Mouse (Mus musculus): ENCODE measurements around the gene Dock2.
"Not testable (repeated sequence)": the region's sequence is repeated elsewhere in the genome, so short reads cannot be mapped to it uniquely, and the experiment has no call there.

The Dock2 gene

DNA sequence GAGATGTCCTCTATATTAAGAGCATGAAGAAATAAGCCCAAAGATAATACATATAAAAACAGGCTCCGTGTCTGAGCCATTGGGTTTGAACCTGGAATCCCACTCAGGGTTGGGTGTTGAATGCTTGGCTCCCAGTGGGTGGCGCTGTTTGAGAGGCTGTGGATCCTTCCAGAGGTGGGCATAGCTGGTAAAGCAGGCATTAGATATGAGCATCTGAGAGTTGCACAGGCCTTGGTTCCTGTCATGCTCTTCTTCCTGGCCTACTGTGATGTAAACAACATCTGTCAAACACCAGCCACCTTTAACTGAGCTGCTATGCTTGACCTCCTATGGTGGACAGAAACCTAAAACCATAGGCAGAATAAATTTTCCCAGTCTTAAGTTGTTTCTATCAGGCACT, 507.8 kb downstream of the Dock2 start:
- no peak for DNase-seq

- DNase-seq, result no peak
Measured at GRCm38 (mm10) chr11:34272016-34272415, 511.7 kb downstream of the Dock2 start.

GRCm38 (mm10) chr11:34264099-34264498, 519.6 kb downstream of the Dock2 start:
- no peak for DNase-seq

- DNase-seq, result peak; percentile 54
Measured at GRCm38 (mm10) chr11:34258849-34259469, 524.7 kb downstream of the Dock2 start.

GRCm38 (mm10) chr11:34257548-34258189, 526.0 kb downstream of the Dock2 start:
- DNase-seq, result no peak

DNA sequence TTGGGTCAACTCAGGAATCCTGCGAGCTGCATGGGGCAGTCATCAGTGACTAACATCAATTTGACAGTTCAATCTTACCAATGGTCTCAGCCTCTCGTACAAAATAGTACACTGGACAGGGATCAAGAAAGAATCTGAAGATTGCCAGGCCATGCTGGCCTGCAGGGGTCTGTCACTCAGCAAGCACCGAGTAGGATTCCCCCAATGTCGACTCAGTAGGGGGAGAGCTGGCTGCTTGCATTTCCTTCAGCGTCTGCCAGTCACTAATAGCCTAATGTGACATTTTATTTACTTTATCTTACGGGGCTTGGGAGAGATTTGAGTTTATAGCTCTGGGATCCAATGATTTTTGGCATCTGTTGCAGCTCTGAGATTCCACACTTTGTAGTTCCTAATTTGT, 540.7 kb downstream of the Dock2 start:
- no peak for DNase-seq

- DNase-seq, result no peak
Measured at GRCm38 (mm10) chr11:34240252-34240651, 543.4 kb downstream of the Dock2 start.

- DNase-seq, result no peak
Measured at GRCm38 (mm10) chr11:34239691-34240090, 544.0 kb downstream of the Dock2 start.

DNA sequence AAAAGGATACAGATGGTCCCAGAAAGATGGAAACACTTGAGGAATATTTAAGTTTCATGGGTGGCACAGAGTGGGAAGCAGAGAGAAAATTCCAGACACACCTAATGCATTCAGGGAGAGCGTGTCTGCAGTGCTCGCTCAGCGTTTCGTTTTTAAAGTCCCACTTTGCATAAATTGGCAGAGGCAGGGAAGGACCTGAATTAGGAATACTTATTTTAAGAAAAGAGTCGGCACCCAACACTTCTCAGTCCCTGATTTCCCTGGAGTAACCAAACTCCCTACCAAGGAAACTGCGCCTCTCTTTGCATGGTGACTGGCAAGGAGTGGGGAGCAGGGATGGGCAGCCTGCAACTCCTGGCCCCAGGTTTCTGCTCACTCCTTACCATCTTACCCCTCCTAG, 546.8 kb downstream of the Dock2 start:
- peak; percentile 14 for DNase-seq

DNA sequence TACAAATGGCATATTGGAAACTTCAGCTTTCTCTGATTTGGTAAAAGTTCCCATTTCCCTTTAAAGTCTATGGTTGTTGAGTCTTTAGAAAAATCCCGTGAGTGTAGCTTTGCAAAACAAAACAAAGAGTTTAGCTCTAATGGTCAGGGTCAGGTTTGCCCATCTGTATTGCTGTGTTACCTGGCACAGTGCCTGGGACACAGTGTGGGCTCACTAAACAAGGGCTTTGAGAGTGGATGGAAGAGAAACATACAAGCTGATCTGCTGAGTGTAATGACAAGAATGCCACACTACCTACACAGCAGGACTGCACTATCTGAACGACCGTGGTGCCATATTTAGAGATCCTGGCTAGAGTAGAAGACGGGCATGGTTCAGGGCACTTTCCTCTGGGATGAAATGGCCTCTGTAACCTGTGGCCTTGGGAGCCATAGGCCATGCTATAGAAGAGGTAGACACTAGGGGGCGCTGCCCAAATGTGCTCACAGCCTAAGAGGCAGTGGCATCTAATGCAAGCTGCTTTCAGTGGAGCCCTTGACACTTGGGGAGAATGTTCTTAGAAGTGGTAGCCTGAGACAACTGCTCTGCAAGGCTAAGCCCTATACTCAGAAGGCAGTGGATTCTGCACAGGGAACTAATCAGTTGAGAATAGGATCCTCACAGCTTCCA, 547.5 kb downstream of the Dock2 start:
- no peak for DNase-seq

DNA sequence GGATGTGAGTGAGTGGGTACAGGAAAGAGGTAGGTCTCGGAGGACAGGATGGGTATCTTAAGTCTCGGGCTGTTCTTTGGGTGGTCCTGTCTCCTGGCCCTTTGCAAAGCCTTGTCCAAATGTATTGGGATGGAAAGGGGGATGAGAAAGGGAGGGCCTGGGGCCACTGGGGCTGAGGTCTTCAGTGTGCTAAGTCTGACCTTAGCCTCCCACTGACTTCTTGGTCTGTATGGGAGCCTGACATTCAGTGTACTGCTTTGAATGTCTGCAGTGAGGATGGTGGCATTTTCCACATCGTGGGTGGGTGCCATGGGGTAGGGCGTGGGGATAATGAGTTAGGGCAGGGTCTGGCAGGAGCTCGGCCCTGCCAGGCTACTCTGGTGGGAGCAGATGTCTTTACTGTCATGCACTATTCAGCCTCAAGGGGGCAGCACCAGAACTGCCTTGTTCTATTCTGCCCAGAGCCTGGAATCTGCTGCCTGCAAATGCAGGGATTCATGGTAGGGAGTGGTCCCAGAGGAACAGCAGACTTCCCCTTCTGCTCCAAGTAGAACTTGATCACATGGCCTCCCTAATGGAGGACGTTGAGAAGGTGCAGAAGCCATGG, 554.8 kb downstream of the Dock2 start:
- peak; percentile 73 for DNase-seq

- DNase-seq, result no peak
Measured at GRCm38 (mm10) chr11:34227180-34227579, 556.5 kb downstream of the Dock2 start.

GRCm38 (mm10) chr11:34220596-34220995, 563.1 kb downstream of the Dock2 start:
- not testable (repeated sequence) for DNase-seq

DNA sequence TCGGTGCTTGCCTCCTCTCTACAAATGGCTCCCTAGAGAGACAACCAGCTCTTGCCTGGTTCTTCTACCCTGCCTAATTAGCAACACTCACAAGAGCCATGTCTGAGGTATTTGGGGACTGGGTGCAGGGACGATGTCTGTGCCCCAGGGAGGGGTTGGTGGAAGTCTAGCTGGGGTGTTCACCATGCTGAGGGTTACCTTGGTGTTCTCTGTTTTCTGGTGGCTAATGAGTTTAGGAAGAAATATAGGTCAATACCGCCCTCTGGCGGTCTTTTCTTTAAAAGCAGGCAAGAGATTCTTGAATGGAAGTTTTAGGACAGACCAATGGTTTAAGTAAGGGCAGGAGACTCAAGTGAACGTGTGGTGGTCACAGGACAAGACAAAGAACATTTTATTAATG, 570.8 kb downstream of the Dock2 start:
- DNase-seq, result peak; percentile 46

- no peak for DNase-seq
Measured at GRCm38 (mm10) chr11:34207989-34208388, 575.7 kb downstream of the Dock2 start, which contains the start of gene Foxi1. Gene Foxi1 (minus strand): TSS chr11:34208089.

DNA sequence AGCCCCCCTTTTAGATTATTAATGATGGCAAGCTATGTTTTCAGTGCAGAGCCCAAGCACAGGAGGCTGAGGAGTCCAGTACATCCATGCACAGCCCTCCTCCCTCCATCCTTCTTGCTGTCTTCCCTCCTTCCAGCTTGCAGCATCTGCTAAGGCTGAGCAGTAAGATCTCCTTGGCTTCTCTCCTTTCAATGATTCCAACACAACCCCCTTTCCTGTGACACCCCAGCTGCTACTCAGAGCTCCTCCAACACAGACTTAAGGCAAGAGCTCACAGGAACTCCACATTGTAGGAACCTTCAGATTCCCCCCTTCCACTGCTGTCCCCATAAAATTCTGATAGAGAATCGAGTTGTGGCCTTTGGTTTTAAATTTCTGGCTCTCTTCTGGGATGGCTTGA, 580.9 kb downstream of the Dock2 start:
- no peak for DNase-seq

DNA sequence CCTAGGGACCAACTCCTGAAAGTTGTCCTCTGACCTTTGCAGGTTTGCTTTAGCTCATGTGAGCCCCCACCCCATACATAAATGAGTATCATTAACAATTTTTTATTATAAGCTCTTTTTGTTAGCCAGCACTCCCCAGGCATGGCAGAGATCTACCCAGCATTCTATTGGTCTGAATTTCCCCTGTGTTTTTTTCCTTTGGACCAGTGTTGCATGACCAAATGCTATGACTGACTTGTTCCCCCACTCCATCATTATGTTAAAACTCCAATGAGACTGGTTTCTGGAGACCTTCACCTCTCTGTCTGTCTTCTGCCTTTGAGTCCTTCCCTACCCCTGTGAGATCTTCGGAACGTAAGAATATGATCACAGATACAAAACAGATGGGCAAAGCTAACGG, 588.5 kb downstream of the Dock2 start:
- DNase-seq, result no peak

- no peak for DNase-seq
Measured at GRCm38 (mm10) chr11:34194158-34194941, 589.3 kb downstream of the Dock2 start.

DNA sequence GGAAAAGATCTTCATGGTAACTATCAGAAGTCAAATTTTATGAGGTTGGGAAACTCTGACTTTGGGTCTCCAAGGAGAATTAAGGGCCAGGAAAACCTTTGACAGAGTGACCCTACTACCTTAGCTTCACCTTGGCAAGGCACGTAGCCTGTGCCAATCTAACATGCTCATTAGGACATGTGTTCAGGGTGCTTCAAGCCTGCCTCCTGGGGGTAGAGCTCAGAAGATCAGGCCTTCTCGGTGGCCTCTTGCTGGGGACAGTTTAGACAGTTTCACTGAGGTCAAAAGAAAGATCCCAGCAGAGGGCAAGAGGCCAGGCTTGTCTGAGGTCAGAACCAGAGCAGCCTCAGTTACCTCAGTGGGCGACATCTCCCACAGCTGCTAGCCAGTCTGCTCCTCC, 590.0 kb downstream of the Dock2 start:
- DNase-seq, result no peak

- DNase-seq, result no peak
Measured at GRCm38 (mm10) chr11:34184266-34184665, 599.4 kb downstream of the Dock2 start.

DNA sequence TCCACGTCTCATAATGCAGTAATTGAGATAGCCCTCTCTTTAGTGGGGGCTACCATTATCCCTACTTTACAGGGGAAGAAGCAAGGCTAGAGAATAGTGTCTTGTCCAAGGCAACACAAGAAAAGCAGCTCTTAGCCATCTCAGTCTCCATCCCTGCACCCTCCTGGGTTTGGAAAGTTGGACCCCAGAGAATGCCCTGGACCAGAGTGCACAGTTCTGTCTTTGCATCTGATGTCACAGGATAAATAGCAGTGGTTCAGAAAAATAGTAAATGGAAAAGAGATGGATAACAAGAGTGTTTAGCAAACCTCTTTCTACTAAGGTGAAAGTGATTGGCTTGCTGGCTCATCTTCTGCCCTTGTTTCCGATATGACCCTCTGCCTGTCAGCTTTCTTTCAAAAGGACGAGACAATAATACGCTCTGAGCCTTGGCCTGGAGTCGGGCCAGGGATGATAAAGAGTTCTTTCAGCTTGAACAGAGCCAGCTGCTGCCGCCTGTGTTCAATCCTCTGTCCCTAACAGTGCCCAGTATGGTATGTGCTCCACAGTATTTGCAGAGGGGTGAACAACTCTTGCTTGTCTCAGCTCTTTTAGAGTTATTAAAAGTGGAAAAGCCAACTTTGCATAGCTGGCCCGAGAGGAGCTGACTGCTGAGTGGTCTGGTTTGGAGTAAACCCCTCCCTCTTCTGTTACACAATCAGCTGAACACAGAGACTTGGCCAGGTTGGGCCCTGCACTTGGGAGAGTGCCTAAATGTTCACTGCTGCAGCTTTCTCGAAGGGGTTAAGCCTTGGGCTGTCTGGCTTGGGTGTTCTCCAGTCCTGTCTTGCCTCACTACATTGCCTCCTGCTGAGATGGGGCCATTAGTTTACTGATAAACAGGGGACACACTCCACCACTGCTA, 602.2 kb downstream of the Dock2 start:
- peak; percentile 14 for DNase-seq

GRCm38 (mm10) chr11:34178752-34179151, 604.9 kb downstream of the Dock2 start:
- DNase-seq, result no peak

Data from right cerebral cortex, postnatal 25 days (tissue).